Mouse (Mus musculus): Measurements from ENCODE around the gene Twsg1.
A peak's percentile ranks its signal among the peaks of the same experiment; 100 is the strongest.

GRCm38 (mm10) chr17:65884061-65884669 is 66.9 kb downstream of the Twsg1 start:
- TF ChIP-seq CTCF (IDR thresholded peaks at IDR 0.05; ENCODE audit: insufficient read depth, low read length) (no peak), POLR2A (IDR thresholded peaks at IDR 0.05; ENCODE audit: borderline replicate concordance, extremely low read depth, low read depth, low read length) (0 out of 2 replicates have a peak, but pooled peaks have one; percentile 8)

Data from lung, adult 2 months (tissue).